ENCODE assay signal across 8 mouse cellular contexts in the genomic region with DNA sequence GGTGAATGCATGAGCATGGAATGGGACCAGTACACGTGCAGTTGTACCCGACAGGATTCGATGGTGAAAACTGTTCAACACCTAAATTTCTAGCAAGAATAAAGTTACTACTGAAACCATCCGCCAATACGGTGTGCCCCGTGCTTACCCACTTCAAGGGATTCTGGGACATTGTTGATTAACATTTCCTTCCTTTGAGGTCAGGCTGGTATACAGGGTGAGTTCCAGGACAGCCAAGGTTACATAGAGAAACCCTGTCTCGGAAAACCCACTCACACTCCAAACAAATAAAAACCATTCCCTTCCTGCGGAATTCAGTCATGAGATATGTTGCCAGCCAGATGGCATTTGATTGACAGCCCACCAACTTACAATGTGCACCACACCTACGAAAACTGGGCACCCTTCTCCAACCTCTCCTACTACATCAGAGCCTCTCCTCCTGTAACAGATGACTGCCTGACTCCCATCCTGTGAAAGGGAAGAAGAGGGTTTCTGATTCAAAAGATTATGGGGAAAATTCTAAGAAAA. TPM values are rescaled to one million over a fixed set of nuclear protein-coding genes. Genes with fewer than 3 reads are reported as not detected.
DNase-seq lines count a peak whose midpoint lies in the region; ATAC-seq and TF ChIP-seq lines count a peak whose summit lies in the region.

No protein-coding gene starts in this region.

- no peaks in the 10 kb centered on the region for H3K36me3 ChIP-seq in hindbrain, embryonic 12.5 days
- H3K36me3 ChIP-seq in liver, postnatal 0 days (replicated peaks; ENCODE audit: insufficient read depth, low read length) = peaks cover 10% of the 10 kb centered on the region
- no peaks in the 10 kb centered on the region for H3K36me3 ChIP-seq in stomach, embryonic 16.5 days (ENCODE audit: control insufficient read depth, insufficient read depth, low read length)

- peak overlapping the region; percentile 89 for H3K4me2 ChIP-seq in hindbrain, embryonic 12.5 days (replicated peaks)
- peak overlapping the region; percentile 95 for H3K4me2 ChIP-seq in liver, postnatal 0 days (ENCODE audit: low read depth, low read length)
- peak overlapping the region; percentile 93 for H3K4me2 ChIP-seq in stomach, embryonic 16.5 days (ENCODE audit: low read depth, low read length)

- peaks cover 19% of the 10 kb centered on the region for H3K4me1 ChIP-seq in hindbrain, embryonic 12.5 days
- H3K4me1 ChIP-seq in liver, postnatal 0 days (ENCODE audit: insufficient read depth) = peaks cover 19% of the 10 kb centered on the region
- peaks cover 7% of the 10 kb centered on the region for H3K4me1 ChIP-seq in stomach, embryonic 16.5 days (ENCODE audit: control insufficient read depth, insufficient read depth, low read length)

- H3K27me3 ChIP-seq in hindbrain, embryonic 12.5 days = no peaks in the 10 kb centered on the region
- H3K27me3 ChIP-seq in liver, postnatal 0 days (ENCODE audit: insufficient read depth, low read length) = no peaks in the 10 kb centered on the region
- no peaks in the 10 kb centered on the region for H3K27me3 ChIP-seq in stomach, embryonic 16.5 days (ENCODE audit: control insufficient read depth, insufficient read depth, low read length)

- H3K9ac ChIP-seq in hindbrain, embryonic 12.5 days = peak overlapping the region; percentile 95
- H3K9ac ChIP-seq in liver, postnatal 0 days (replicated peaks) = peak overlapping the region; percentile 89
- peak overlapping the region; percentile 98 for H3K9ac ChIP-seq in stomach, embryonic 16.5 days (ENCODE audit: low read length)

- 16% methylated on average over 9 of the region's 9 CpGs for WGBS in hindbrain, embryonic 12.5 days
- 7% methylated on average over 9 of the region's 9 CpGs for WGBS in liver, postnatal 0 days (ENCODE audit: insufficient replicate concordance)
- whole genome bisulfite sequencing in stomach, embryonic 16.5 days = 4% methylated on average over 9 of the region's 9 CpGs

- no peak for TF ChIP-seq CTCF in liver, postnatal 0 days (IDR thresholded peaks at IDR 0.05; ENCODE audit: low read depth)

- peak; percentile 48 for ATAC-seq in hindbrain, embryonic 12.5 days (ENCODE audit: low FRiP score)
- ATAC-seq in liver, postnatal 0 days = no peak
- peak; percentile 11 for ATAC-seq in stomach, embryonic 16.5 days (ENCODE audit: insufficient read depth, low FRiP score)

- peak overlapping the region; percentile 89 for H3K27ac ChIP-seq in hindbrain, embryonic 12.5 days
- H3K27ac ChIP-seq in liver, postnatal 0 days (ENCODE audit: low read depth) = peak overlapping the region; percentile 95
- peak overlapping the region; percentile 91 for H3K27ac ChIP-seq in stomach, embryonic 16.5 days (ENCODE audit: low read length)

- TF ChIP-seq EP300 in liver, postnatal 0 days (IDR thresholded peaks at IDR 0.05; ENCODE audit: low read depth) = no peak

- no peaks in the 10 kb centered on the region for H3K9me3 ChIP-seq in hindbrain, embryonic 12.5 days (replicated peaks)
- H3K9me3 ChIP-seq in liver, postnatal 0 days (ENCODE audit: low read length) = no peaks in the 10 kb centered on the region
- no peaks in the 10 kb centered on the region for H3K9me3 ChIP-seq in stomach, embryonic 16.5 days (replicated peaks; ENCODE audit: control insufficient read depth, low read length)

- intact Hi-C loops in heart, postnatal 14 days (cut with DNase I) = no loop called here

- DNase-seq in heart, adult 11 months = peak; percentile 86
- DNase-seq in heart, postnatal 14 days = no peak
- DNase-seq in NIH3T3 (ENCODE audit: low read depth) = peak; percentile 2
- DNase-seq in liver, postnatal 0 days = no peak
- no peak for DNase-seq in spleen, postnatal 14 days (ENCODE audit: low spot score in 2 of 2)
- DNase-seq in adrenal gland, postnatal 14 days = no peak

- H3K4me3 ChIP-seq in hindbrain, embryonic 12.5 days = peak overlapping the region; percentile 96
- peak overlapping the region; percentile 79 for H3K4me3 ChIP-seq in liver, postnatal 0 days (ENCODE audit: low read depth, low read length)
- H3K4me3 ChIP-seq in stomach, embryonic 16.5 days (replicated peaks; ENCODE audit: low read length) = peak overlapping the region; percentile 99

RNA-seq across cellular contexts. Expression of a gene that starts 0.6 kb away (rescaled TPM):
- total RNA-seq in heart, postnatal 14 days (2021) = 10 to 100 TPM; 35.8 to 38.3 TPM
- polyA plus RNA-seq in hindbrain, embryonic 12.5 days (2016; fragmentation: Nextera tagmentation; extraction: Ambion mirVana) = 100 and 104 TPM in 2 replicates
- 14.4 and 17.0 TPM in 2 replicates for polyA plus RNA-seq in liver, postnatal 0 days (2015; fragmentation: Nextera tagmentation; extraction: Ambion mirVana)
- 59.6 and 62.7 TPM in 2 replicates for polyA plus RNA-seq in stomach, embryonic 16.5 days (2015; fragmentation: Nextera tagmentation; extraction: Ambion mirVana)
- 49.7 and 53.3 TPM in 2 replicates for total RNA-seq in adrenal gland, postnatal 14 days (2021)

RNA-seq across cellular contexts. Expression of a gene that starts 37.4 kb away (rescaled TPM):
- total RNA-seq in heart, postnatal 14 days (2021) = 10 to 100 TPM; 33.2 to 40.1 TPM
- polyA plus RNA-seq in hindbrain, embryonic 12.5 days (2016; fragmentation: Nextera tagmentation; extraction: Ambion mirVana) = 29.6 and 33.8 TPM in 2 replicates
- polyA plus RNA-seq in liver, postnatal 0 days (2015; fragmentation: Nextera tagmentation; extraction: Ambion mirVana) = 21.7 and 22.5 TPM in 2 replicates
- polyA plus RNA-seq in stomach, embryonic 16.5 days (2015; fragmentation: Nextera tagmentation; extraction: Ambion mirVana) = 31.9 and 34.0 TPM in 2 replicates
- total RNA-seq in adrenal gland, postnatal 14 days (2021) = 32.6 and 33.8 TPM in 2 replicates

RNA-seq across cellular contexts. Expression of a gene that starts 41.9 kb away (rescaled TPM):
- total RNA-seq in heart, postnatal 14 days (2021) = 10 to 100 TPM; 20.4 to 21.8 TPM
- 51.6 and 52.0 TPM in 2 replicates for polyA plus RNA-seq in hindbrain, embryonic 12.5 days (2016; fragmentation: Nextera tagmentation; extraction: Ambion mirVana)
- polyA plus RNA-seq in liver, postnatal 0 days (2015; fragmentation: Nextera tagmentation; extraction: Ambion mirVana) = 11.1 and 11.9 TPM in 2 replicates
- polyA plus RNA-seq in stomach, embryonic 16.5 days (2015; fragmentation: Nextera tagmentation; extraction: Ambion mirVana) = 52.0 and 54.1 TPM in 2 replicates
- 38.6 and 46.8 TPM in 2 replicates for total RNA-seq in adrenal gland, postnatal 14 days (2021)

Comparison
In these comparisons a context has a peak if more than half of its experiments do, and no peak if none do; other contexts are left out.
1. DNase-seq: peak in heart, adult 11 months (single experiment) and NIH3T3 (single experiment); none in heart, postnatal 14 days (0 of 2), liver, postnatal 0 days (single experiment), spleen, postnatal 14 days (0 of 2) and adrenal gland, postnatal 14 days (single experiment).
2. Peak in every context shown above with its lines, with median percentiles within 50 percentile points of each other: H3K27ac ChIP-seq, H3K4me2 ChIP-seq, H3K4me3 ChIP-seq and H3K9ac ChIP-seq.